Mouse (Mus musculus): ENCODE measurements around the gene Zfp386.

DNA sequence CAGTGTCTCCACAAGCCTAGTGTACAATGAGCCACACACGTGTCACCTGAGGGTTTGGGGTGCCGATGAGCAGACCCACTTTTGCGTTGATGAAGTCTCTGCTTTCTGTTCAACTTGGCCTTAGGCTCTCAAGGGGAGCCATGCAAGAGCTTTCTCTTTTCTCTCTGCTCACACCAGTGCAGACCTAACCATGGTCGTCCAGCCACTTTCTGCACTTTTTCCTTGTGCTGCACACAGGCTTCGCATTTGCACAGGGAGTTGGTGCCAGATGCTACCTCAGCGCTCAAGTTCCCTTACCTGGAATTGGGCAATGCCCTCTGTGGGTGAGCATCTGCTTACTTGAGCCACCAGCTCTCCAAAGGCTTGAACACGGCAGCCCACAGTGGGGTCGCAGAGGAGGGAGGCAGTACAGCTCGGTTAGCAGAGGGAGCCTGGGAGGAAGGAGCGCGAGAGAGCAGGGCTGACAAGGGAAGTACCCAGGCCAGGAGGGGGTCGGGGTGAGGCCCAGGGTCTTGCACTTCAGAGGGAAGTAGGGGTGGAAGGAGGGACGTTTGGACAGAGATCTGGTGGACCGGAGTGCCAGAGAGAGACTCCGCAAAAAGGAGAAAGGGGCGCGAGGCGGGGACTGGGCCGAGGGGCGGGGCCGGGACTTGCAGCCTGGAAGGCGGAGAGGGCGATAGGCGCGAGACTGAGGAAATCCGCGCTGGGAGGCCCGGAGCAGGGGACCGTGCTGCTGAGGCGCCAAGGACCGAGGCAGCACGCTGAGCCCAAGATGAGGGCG, 29.7 kb downstream of the Zfp386 start, which contains the start of gene Vipr2:
- no peak for TF ChIP-seq POLR2A (IDR thresholded peaks at IDR 0.05; ENCODE audit: extremely low read depth, insufficient read depth, low read length)
- no peak for TF ChIP-seq CTCF (IDR thresholded peaks at IDR 0.05; ENCODE audit: extremely low read depth, insufficient read depth, low read length)

Data from cortical plate, adult 2 months (tissue).